Mouse (Mus musculus) gastrocnemius, postnatal 4 days (tissue): ENCODE measurements around the gene Lamp1. TPM values are rescaled to one million over a fixed set of nuclear protein-coding genes. Genes with fewer than 3 reads are reported as not detected.

Experiments used
- DNase-seq, 2 experiments: peaks; one replicate each; pipeline ENCODE4 v3.0.0; 2021 to 2022; ENCODE audit warnings: low spot score in 2 of 2, mixed read lengths in 2 of 2
- microRNA-seq: library from miRNA; unstranded; fragments of <30 nt; microRNA quantifications from one replicate; pipeline ENCODE4 v1.2.0, GENCODE M21; 2021
- total RNA-seq, 2 experiments: library from RNA; stranded (reverse); gene quantifications; 2 replicates each; pipeline ENCODE4 v1.2.3; 2021

The Lamp1 gene
- total RNA-seq, 2 experiments from 2014 or later, result 265 to 276 TPM

DNA sequence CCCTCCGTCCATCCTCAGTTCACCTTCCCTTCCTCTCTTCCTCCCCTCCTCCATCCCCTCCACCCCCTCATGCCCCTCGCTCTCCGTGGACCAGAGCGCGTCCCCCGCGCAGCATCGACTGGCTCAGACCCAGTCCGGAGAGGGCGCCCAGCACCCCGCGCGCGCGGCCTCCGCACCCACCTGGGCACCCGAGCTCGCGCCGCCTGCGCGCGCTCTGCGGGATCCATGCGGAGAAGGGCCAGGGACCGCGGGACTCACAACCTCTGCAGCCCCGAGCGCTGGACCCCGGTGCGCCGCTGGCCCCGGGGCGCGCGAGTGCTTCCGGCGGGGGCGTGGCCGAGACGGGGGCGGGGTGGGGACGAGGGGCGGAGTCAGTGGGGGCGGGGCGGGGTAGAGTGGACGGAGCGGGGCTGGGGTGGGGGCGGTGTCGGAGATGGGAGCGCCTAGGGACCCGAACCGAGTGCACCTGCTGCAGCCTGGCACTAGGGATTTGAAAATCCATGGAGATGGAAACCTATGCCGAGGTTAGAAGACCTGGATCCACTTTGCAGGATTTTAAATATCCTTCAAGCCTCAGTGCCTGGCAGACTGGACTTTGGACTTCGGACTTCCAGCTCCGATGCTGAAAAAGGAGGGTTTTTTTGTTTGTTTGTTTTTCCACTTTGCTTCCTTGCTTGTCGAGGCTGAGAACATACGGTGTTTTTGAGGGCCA is 41.5 kb downstream of the Lamp1 start, which contains the start of gene Grtp1:
TSS of gene Grtp1 (minus strand) at position 320 of the 712 bp plus-strand sequence.
- peak; percentile 45 to 52 for DNase-seq

DNA sequence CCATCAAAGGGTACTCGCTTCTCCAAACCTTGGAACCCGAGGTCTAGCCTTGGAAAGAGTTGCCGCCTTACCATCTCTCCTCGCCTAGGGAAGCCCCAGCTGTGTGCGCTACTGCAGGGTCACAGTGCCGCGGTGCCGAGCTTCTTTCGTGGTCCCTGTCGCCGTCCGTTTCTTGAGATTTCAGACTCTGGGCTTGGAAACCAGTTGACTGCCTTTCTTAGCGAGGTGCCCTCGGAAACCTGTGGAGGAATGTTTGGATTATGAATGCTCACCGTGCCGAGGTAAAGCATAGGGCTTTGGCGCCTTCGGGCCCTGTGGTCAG is 42.0 kb downstream of the Lamp1 start:
- DNase-seq, result no peak

DNA sequence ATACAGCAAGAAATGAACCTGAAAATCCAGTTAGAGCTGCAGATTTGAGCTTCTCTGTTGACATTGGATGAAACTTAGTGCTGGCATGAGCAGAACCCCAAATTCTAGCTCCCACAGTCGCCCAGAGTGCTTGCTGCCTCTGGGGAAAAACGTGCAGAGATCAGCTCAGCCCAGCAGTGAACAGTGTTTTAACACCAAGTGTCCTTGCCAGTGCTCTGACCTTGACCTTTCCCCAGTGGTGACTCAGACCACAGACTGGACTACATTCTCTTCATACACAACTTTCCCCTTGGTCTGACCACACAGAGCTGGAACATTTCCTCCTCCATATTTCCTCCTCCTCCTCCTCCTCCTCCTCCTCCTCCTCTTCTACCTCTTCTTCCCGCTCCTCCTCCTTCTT is 43.1 kb downstream of the Lamp1 start:
- DNase-seq, result no peak

DNA sequence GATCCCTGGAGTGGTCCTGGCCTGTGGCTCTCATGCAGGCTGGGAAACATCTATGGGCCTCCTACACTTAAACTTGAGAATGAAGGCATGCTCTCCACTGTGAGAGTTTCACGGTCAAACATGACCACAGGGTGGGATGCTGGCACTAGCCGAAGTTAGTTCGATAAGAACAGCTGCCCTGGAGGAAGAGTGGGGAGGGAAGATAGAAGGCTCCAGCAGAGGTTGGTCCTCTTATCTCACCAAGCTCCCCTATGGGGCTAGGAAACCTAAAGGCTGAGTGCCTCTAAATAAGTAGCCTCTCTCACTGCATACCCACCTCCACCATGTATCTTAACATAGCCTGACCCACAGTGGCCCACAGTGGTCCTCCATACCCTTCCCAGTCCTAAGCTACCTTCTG is 43.8 kb downstream of the Lamp1 start:
- DNase-seq, result no peak

DNA sequence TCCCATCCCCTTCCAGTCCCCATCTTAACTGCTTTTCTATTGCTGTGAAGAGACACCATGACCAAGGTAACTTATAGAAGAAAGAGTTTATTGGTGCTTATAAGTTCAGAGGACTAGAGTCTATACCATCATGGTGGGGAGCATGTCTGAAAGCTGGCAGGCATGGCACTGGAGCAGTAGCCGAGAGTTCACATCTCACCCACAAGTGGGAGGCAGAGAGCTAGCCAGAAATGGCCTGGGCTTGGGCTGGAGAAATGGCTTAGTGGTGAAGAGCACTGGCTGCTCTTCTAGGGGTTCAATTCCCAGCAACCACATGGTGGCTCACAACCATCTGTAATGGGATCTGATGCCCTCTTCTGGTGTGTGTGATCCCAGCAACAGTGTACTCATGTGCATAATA is 44.5 kb downstream of the Lamp1 start:
- DNase-seq, result no peak

DNA sequence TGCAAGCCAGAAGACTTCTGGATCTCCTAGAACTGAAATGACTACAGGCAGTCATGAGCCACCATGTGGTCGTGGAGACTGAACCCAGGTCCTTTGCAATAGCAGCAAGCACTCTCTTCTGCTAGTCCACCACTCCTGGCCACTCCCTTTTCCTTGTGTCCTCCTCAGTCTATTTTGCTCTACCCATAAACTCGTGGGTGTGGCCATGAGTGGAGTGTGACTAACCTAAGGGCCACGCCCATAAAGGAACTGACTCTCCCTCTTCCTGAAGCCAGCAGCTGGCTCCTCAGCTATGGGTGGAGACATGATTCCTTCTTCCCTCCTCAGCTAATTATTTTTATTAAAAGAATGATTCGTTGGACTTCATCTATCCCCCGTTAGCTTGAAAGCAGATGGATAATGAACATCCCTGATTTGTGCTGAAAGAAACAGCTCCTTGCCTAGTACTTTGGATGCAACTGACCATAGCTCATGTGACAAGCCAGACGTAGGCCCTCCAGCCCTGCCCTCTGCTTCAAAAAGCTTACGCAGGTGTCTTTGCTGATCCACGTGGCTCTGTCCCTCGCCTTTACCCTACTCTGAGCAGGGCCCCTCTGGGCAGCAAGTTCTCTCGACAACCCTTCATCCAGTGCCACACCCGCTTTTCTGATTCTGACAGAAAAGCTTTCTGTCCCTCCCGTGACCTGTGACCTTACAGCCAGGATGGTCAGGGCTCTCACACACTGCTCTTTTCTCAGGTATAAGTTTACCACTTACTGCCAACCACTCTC is 45.6 kb downstream of the Lamp1 start:
- no peak for DNase-seq

DNA sequence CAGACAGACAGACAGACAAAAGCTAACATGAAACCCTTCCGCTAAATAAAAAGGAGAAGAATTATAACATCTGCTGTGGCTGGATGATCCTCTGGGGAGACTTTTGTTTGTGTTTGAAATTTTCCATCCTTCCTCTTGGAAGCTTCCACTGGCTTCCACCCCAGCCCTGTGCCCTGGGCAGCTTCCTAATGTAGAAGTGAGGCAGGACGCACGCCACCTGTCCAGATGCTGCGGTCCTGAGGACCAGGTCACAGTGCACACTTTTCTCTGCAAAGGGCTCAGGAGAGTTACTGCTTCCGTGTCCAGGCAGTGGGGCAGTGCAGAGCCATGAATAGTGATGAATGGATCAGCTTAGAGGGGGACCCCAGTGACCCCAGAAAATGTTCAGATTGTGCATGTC is 46.4 kb downstream of the Lamp1 start:
- DNase-seq, result no peak

DNA sequence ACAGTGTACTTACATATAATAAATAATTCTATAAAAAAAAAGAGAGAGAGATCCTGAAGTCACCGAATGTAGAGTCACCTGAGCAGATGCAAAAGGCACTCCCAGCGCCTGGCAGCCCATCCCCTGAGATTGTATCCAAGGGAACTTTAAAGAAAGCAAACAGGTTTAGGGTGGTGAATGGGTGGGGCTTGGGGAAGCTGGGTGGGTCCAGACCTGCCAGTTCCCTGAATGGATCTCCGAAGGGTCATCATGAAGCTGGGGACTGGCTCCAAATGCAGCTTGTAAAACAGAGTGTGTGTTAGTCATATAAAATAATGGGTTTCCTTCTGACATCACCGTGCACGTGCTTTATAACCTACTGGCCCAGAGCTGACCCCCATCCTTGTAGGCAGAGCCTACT is 47.3 kb downstream of the Lamp1 start:
- DNase-seq, result no peak

DNA sequence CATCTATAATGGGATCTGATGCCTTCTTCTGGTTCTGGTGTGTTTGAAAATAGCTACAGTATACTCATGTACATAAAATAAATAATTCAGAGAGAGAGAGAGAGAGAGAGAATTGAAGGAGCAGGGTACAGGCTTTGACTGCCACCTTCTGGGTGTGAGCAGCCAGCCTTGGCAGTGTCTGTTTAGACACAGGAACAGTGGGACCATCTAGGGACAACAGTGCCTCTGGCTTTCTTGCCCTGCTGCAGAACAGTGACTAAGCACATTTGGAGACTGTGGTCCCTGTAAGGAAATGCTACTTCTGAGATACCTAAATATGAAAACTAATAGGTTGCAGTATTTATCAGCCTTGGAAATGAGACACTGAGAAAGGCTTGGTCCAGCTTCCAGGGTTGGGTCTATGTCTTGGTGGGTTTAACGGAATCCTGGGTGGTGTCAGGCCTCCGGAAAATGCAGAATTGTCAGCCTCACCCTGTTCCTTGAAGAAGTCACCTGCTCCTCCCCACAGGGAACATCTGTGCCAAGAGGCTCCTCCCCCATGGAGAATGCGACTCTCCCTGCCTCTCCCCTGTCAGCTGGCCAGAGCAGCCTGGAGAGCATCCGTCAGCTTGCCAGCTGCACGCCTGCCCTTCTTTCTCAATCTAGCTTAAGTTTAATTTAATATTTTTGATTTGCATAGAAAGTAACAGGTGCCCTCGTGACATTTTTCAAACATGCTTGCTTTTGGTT is 49.8 kb downstream of the Lamp1 start:
- peak in 1 of 2 experiments; percentile 38 for DNase-seq

DNA sequence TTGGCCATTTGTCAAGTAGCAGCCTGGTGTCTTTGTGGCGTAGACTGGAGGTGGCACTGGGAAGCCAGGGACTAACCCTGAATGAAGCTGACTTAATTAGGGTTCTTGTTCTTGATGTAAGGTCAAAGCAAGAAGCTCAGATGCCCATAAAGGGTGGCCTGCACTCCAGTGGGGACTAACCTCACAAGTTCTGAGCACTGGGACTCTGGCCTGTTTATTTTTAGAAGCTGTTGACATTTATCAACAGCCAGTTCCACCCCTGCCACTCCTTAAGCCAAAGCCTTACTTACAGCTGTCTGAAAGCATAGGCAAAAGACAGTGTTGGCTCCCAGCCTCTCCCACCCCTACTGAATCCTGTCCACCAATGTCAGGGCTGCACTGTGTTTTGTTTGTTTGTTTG is 50.8 kb downstream of the Lamp1 start:
- no peak for DNase-seq

DNA sequence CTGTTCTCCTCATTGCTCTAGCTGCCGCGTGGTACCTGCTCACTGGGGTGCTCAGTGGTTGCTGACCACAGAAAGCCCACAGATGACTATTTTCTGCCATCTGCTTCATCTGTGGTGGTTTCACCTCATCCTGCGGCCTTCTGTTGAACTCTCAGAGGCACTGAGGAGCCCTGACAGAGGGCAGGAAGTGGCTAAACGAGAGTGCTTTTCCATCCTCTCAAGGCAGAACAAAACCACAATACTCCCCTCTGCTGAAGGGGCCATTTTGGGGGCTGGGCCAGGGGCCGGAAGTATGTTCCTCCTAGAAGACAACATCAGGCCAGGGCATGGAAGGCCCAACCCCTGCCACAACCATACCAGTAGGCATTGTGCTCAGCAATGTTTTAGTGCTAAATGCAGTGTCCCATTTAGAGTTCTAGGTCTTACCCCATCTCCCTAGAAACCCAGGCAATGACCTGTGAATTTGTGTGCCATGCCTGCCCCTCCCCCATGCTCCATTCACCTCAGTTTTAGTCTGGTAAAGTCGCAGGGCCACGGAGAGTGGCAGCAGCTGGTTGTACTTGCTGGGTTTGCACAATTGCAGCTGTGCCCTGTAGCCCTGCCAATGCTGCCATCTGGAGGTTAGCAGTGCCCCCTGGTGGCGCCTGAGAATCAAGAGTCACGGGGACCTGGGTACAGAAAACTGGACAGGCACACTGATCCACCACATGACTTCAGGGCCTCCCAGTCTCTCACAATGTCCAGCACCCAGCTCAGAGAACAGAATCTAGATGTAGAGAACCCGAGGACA is 54.7 kb downstream of the Lamp1 start:
- DNase-seq, result peak; percentile 81 to 88

DNA sequence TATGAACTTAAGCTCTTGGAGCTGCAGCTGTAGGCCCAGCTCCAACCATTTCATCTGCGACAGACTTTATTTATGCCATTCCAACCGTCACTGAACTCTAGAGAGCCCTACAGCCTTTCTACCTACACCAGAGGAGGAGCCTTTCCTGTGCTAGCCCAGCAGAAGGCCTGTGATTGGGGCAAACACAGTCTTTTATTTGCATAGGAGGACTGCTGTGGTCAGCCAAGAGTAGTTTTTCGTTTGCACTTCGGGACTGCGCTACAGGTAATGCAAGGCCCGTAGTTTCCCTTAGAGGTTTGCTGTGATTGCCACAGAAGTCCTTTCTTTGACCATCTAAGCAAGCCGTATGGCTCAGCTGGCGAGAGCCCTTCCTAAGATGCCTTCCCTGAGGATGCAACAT is 57.4 kb downstream of the Lamp1 start:
- DNase-seq, result no peak

DNA sequence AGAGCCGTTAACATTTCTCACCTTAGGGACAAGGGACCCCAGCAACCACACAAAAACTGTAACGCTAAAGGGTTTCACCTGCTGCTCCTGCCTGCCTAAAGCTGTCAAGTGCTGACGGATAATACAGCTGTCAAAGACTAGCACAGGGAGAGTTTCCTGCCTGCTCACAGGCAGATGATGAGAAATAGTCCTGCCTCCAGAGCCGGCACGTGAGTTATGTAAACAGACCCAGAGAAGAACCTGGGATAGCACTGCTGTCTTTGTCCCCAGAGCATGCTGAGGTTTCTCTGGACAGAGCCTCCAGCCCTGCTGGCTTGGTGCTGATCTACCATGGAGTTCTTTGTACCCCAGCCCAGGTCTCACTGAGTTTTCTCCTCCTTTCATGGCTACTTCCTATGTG is 58.1 kb downstream of the Lamp1 start:
- DNase-seq, result no peak

DNA sequence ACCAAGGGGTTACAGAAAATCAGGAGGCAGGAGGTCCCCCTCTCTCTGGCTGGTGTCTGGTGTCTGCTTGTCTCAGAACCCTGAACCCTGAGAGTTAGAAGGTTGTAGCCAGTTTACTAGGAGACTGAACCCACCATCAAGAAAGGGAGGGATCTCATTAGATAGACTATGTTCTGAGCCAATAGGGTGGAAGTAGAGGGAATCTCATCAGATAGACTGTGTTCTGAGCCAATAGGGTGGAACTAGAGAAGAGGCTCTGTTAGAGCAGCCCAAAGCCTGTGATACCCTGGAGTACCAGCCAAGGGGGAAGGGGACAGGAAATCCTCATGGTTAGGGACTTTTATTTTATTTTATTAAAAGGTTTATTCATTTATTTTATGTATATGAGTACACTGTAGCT is 59.0 kb downstream of the Lamp1 start:
- no peak for DNase-seq

DNA sequence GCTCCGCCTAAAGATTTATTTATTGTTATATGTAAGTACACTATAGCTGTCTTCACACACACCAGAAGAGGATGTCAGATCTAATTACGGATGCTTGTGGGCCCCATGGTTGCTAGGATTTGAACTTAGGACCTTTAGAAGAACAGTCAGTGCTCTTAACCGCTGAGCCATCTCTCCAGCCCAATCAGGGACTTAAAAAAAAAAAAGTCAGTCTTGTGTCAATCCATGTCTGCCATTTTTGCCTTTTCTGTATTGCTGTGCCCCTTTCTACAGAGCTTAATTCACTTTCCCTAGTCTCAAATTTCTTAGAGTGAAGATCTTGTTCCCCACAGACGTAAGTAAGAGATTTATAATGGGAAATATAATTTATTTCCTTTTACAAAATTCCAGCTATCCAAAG is 59.5 kb downstream of the Lamp1 start:
- DNase-seq, result no peak

DNA sequence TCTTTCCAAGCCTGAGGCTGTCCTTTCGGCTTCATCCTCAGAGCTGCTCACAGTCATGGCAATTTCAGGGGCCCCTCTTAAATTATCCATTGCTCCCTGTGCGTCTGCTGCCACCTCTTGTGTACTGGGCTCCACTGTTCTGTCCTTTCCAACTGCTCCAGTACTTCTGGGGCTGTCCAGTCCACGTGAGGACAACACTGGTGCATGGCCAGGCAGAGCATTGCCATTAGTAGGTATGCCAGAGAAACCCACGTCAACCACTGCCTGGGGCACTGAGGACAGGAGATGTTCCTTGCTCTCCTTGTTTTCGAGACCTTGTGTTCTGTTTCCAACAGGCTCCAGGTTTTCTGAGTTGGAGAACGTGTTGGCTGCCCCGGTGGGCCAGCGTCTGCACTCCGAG is 65.5 kb downstream of the Lamp1 start:
- no peak for DNase-seq

Small RNAs within 50 kb of the gene (microRNA-seq; reads per million reads assigned to microRNA genes)
- 3.8 reads per million, percentile 13 among the genes with 10 or more reads in this experiment for gene Mir1968
- gene Mir7065, result not detected

Other genes starting within 250 kb of the Lamp1 start
- gene F7, start 133.1 kb upstream of the Lamp1 start, total RNA-seq, result under 1 TPM in 1 of 2 experiments, not detected in 1; 0.18 TPM
- 1 to 10 TPM in 1 of 2 experiments, not detected in 1; 1.7 TPM for gene F10, start 121.9 kb upstream of the Lamp1 start, total RNA-seq
- gene Proz, start 98.2 kb upstream of the Lamp1 start, total RNA-seq, result under 1 TPM; 0.12 to 0.49 TPM
- gene Pcid2, start 53.7 kb upstream of the Lamp1 start, total RNA-seq, result 10 to 100 TPM; 13.9 to 15.9 TPM
- 100 to 1,000 TPM in 1 of 2 experiments, 10 to 100 TPM in 1; 99.9 to 112 TPM for gene Cul4a, start 53.5 kb upstream of the Lamp1 start, total RNA-seq
- gene Grtp1, start 41.5 kb downstream of the Lamp1 start, total RNA-seq, result 10 to 100 TPM in 1 of 2 experiments, 1 to 10 TPM in 1; 8.2 to 10.6 TPM
- gene Adprhl1, start 95.0 kb downstream of the Lamp1 start, total RNA-seq, result 10 to 100 TPM; 78.0 to 80.2 TPM
- gene Dcun1d2, start 129.0 kb downstream of the Lamp1 start, total RNA-seq, result 10 to 100 TPM; 28.5 to 29.2 TPM
- 10 to 100 TPM; 21.7 to 22.6 TPM for gene Tmco3, start 129.0 kb downstream of the Lamp1 start, total RNA-seq
- 10 to 100 TPM; 75.5 to 81.2 TPM for gene Tfdp1, start 179.6 kb downstream of the Lamp1 start, total RNA-seq
- gene Atp4b, start 237.7 kb downstream of the Lamp1 start, total RNA-seq, result not detected
- gene Grk1, start 245.9 kb downstream of the Lamp1 start, total RNA-seq, result not detected